Mouse (Mus musculus) small intestine, adult 2 months (tissue): ENCODE data around the gene Stub1.

Experiments used
- CTCF ChIP-seq: fragments of 200-500 bp; IDR thresholded peaks from 2 replicates; pipeline ENCODE4 v1.5.1; 2012; ENCODE audit warnings: low read depth, mild to moderate bottlenecking, control low read depth, inconsistent platforms, low read length, moderate library complexity, mixed read lengths; ENCODE audit not compliant: insufficient replicate concordance, insufficient read length; ENCODE audit errors: extremely low read depth
- POLR2A ChIP-seq: fragments of 200-500 bp; IDR thresholded peaks from 2 replicates; pipeline ENCODE4 v1.6.1; 2012; ENCODE audit warnings: low read depth, mild to moderate bottlenecking, control low read depth, inconsistent platforms, low read length, moderate library complexity

GRCm38 (mm10) chr17:25879261-25879660, 46.1 kb upstream of the Stub1 start:
- TF ChIP-seq POLR2A (0 out of 2 replicates have a peak, but pooled peaks have one; percentile 3), CTCF (peak; percentile 58; the same call in 1 of the 2 replicates)
